Mouse (Mus musculus) right cerebral cortex, adult 2 months (tissue): Measurements from ENCODE around the gene Rsph1.
A peak's percentile ranks its signal among the peaks of the same experiment; 100 is the strongest.

Experiments used
- DNase-seq, 2 experiments: peaks; one replicate each; pipeline ENCODE4 v3.0.0; 2021 to 2022; ENCODE audit warnings: low spot score in 2 of 2

The Rsph1 gene

GRCm38 (mm10) chr17:31258310-31258865 lies 18.8 kb downstream of the Rsph1 start:
- DNase-seq = no peak

GRCm38 (mm10) chr17:31257898-31258297 lies 19.3 kb downstream of the Rsph1 start:
- DNase-seq = no peak

- no peak for DNase-seq
Measured at GRCm38 (mm10) chr17:31257149-31257548, 20.0 kb downstream of the Rsph1 start.

GRCm38 (mm10) chr17:31254463-31254931 lies 22.7 kb downstream of the Rsph1 start:
- DNase-seq = peak; percentile 85 to 88

- DNase-seq = no peak
Measured at GRCm38 (mm10) chr17:31253951-31254350, 23.2 kb downstream of the Rsph1 start.

- DNase-seq = no peak
Measured at GRCm38 (mm10) chr17:31247144-31247543, 30.0 kb downstream of the Rsph1 start.

- DNase-seq = no peak
Measured at GRCm38 (mm10) chr17:31245321-31245720, 31.9 kb downstream of the Rsph1 start.

- DNase-seq = no peak
Measured at GRCm38 (mm10) chr17:31242764-31243163, 34.4 kb downstream of the Rsph1 start.

- DNase-seq = no peak
Measured at GRCm38 (mm10) chr17:31241156-31241555, 36.0 kb downstream of the Rsph1 start.

GRCm38 (mm10) chr17:31238234-31239020 lies 38.8 kb downstream of the Rsph1 start:
- DNase-seq = no peak

GRCm38 (mm10) chr17:31235915-31236314 lies 41.3 kb downstream of the Rsph1 start:
- DNase-seq = no peak

GRCm38 (mm10) chr17:31232251-31233010 lies 44.8 kb downstream of the Rsph1 start:
- DNase-seq = no peak

- no peak for DNase-seq
Measured at GRCm38 (mm10) chr17:31231780-31232179, 45.4 kb downstream of the Rsph1 start.

GRCm38 (mm10) chr17:31226931-31227330 lies 50.3 kb downstream of the Rsph1 start:
- DNase-seq = no peak

GRCm38 (mm10) chr17:31226368-31226767 lies 50.8 kb downstream of the Rsph1 start:
- DNase-seq = peak; percentile 38 to 42

GRCm38 (mm10) chr17:31224591-31224990 lies 52.6 kb downstream of the Rsph1 start:
- DNase-seq = no peak

GRCm38 (mm10) chr17:31223835-31224234 lies 53.3 kb downstream of the Rsph1 start:
- no peak for DNase-seq

GRCm38 (mm10) chr17:31222810-31223310 lies 54.3 kb downstream of the Rsph1 start:
- DNase-seq = no peak

GRCm38 (mm10) chr17:31216068-31216955 lies 60.9 kb downstream of the Rsph1 start:
- DNase-seq = no peak

- no peak for DNase-seq
Measured at GRCm38 (mm10) chr17:31211881-31212280, 65.3 kb downstream of the Rsph1 start.

- no peak for DNase-seq
Measured at GRCm38 (mm10) chr17:31210299-31210698, 66.9 kb downstream of the Rsph1 start.
